Mouse (Mus musculus) cortical plate, adult 2 months (tissue): Measurements from ENCODE around the gene 1700019D03Rik.

Experiments
- CTCF ChIP-seq: fragments of 200-500 bp; IDR thresholded peaks from 2 replicates; pipeline ENCODE4 v1.5.1; 2011; ENCODE audit warnings: mild to moderate bottlenecking, control low read depth, low read length; ENCODE audit not compliant: insufficient read depth; ENCODE audit errors: extremely low read depth
- POLR2A ChIP-seq: fragments of 200-500 bp; IDR thresholded peaks from 2 replicates; pipeline ENCODE4 v1.6.1; 2011; ENCODE audit warnings: mild to moderate bottlenecking, low read length, control low read depth; ENCODE audit not compliant: insufficient read depth; ENCODE audit errors: extremely low read depth

- TF ChIP-seq POLR2A (no peak), CTCF (no peak)
These were observed 5.3 kb downstream of the 1700019D03Rik start for GRCm38 (mm10) chr1:53014716-53015115.
